Mouse (Mus musculus) CH12.LX (cell line): ENCODE results near the gene Pgm2l1. TPM values are rescaled to one million over a fixed set of nuclear protein-coding genes. Genes with fewer than 3 reads are reported as not detected.
A peak's percentile ranks its signal among the peaks of the same experiment; 100 is the strongest.

ENCODE experiments used
- DNase-seq: peaks from one replicate; pipeline ENCODE4 v3.0.0-alpha.2; 2013; ENCODE audit errors: extremely low read depth
- H3K27ac ChIP-seq: 2 replicates; pipeline ENCODE4 v1.5.1; 2012; ENCODE audit warnings: low read depth, mild to moderate bottlenecking, control low read depth, moderate library complexity; ENCODE audit not compliant: insufficient read depth
- H3K27me3 ChIP-seq: replicated peaks from 2 replicates; pipeline ENCODE3; 2012; ENCODE audit warnings: inconsistent platforms
- H3K36me3 ChIP-seq, 2 experiments: replicated peaks in 1 of 2; 2 replicates each; pipeline versions ENCODE3 to v1.6.1; 2012; ENCODE audit warnings: inconsistent platforms in 1 of 2, low read length in 1 of 2, mild to moderate bottlenecking in 1 of 2, mixed read lengths in 1 of 2, moderate library complexity in 1 of 2; ENCODE audit not compliant: control insufficient read depth in 1 of 2, insufficient read depth in 1 of 2
- H3K4me1 ChIP-seq, 2 experiments: 2 replicates each; pipeline ENCODE4 v1.6.1; 2012; ENCODE audit warnings: inconsistent platforms in 1 of 2, moderate library complexity in 1 of 2; ENCODE audit not compliant: insufficient read depth in 2 of 2, control insufficient read depth in 1 of 2
- H3K4me2 ChIP-seq: 2 replicates; pipeline ENCODE4 v1.6.1; 2012; ENCODE audit warnings: low read depth, mild to moderate bottlenecking, control low read depth; ENCODE audit not compliant: poor library complexity, insufficient read depth, severe bottlenecking
- H3K4me3 ChIP-seq, 3 experiments: fragments of 150-350 bp in 1 of 3; sonication (generic) in 1 of 3; replicated peaks in 1 of 3; 2 replicates each; pipeline versions ENCODE3 to v1.5.1; 2011 to 2012; ENCODE audit warnings: low read depth in 2 of 3, low read length in 2 of 3, mild to moderate bottlenecking in 2 of 3, moderate library complexity in 2 of 3, control low read depth in 1 of 3, improper control_type of control experiment in 1 of 3, inconsistent platforms in 1 of 3, mixed read lengths in 1 of 3; ENCODE audit not compliant: poor library complexity in 1 of 3
- H3K79me2 ChIP-seq: replicated peaks from 2 replicates; pipeline ENCODE4 v1.6.1; 2012; ENCODE audit warnings: mild to moderate bottlenecking, moderate library complexity; ENCODE audit not compliant: control insufficient read depth, poor library complexity, insufficient read depth, severe bottlenecking; ENCODE audit errors: extremely low read depth
- H3K9ac ChIP-seq: 2 replicates; pipeline ENCODE4 v1.6.1; 2012; ENCODE audit warnings: low read depth, mild to moderate bottlenecking, control low read depth, moderate library complexity; ENCODE audit not compliant: insufficient read depth
- H3K9me3 ChIP-seq: replicated peaks from 2 replicates; pipeline ENCODE3; 2012; ENCODE audit warnings: low read length, inconsistent platforms, mixed read lengths
- BHLHE40 ChIP-seq: IDR thresholded peaks from 2 replicates; pipeline ENCODE4 v1.6.1; 2011; ENCODE audit warnings: mild to moderate bottlenecking, low read depth, low read length, improper control_type of control experiment
- CHD1 ChIP-seq: IDR thresholded peaks from 2 replicates; pipeline ENCODE4 v1.6.1; 2012; ENCODE audit warnings: low read depth, low read length, improper control_type of control experiment, inconsistent platforms
- CTCF ChIP-seq, 2 experiments: IDR thresholded peaks in 1 of 2; conservative IDR thresholded peaks in 1 of 2; 2 replicates each; pipeline ENCODE4 v1.5.1; 2011 to 2012; ENCODE audit warnings: low read depth in 2 of 2, low read length in 2 of 2, improper control_type of control experiment in 1 of 2, inconsistent platforms in 1 of 2, mild to moderate bottlenecking in 1 of 2, moderate library complexity in 1 of 2
- E2F4 ChIP-seq: IDR thresholded peaks from 2 replicates; pipeline ENCODE4 v1.6.1; 2011; ENCODE audit warnings: low read depth, low read length, improper control_type of control experiment; ENCODE audit not compliant: insufficient replicate concordance
- ETS1 ChIP-seq: conservative IDR thresholded peaks from 2 replicates; pipeline ENCODE4 v1.6.1; 2012; ENCODE audit warnings: low read depth, mild to moderate bottlenecking, inconsistent platforms, low read length, improper control_type of control experiment, moderate library complexity
- IRF4 ChIP-seq: IDR thresholded peaks from 2 replicates; pipeline ENCODE4 v1.6.1; 2014; ENCODE audit warnings: low read depth, mild to moderate bottlenecking, inconsistent platforms, low read length, improper control_type of control experiment
- JUN ChIP-seq: IDR thresholded peaks from 2 replicates; pipeline ENCODE4 v1.6.1; 2011; ENCODE audit warnings: low read depth, mild to moderate bottlenecking, low read length, improper control_type of control experiment, moderate library complexity; ENCODE audit not compliant: insufficient read depth
- MAFK ChIP-seq: IDR thresholded peaks from 2 replicates; pipeline ENCODE4 v1.6.1; 2011; ENCODE audit warnings: low read length, improper control_type of control experiment; ENCODE audit not compliant: insufficient replicate concordance
- MXI1 ChIP-seq: IDR thresholded peaks from 2 replicates; pipeline ENCODE4 v1.6.1; 2011; ENCODE audit warnings: mild to moderate bottlenecking, low read depth, low read length, improper control_type of control experiment
- NRF1 ChIP-seq: IDR thresholded peaks from 2 replicates; pipeline ENCODE4 v1.6.1; 2014; ENCODE audit warnings: low read depth, mild to moderate bottlenecking, inconsistent platforms, low read length, improper control_type of control experiment, moderate library complexity
- PAX5 ChIP-seq: IDR thresholded peaks from 2 replicates; pipeline ENCODE4 v1.6.1; 2012; ENCODE audit warnings: low read length, inconsistent platforms, mixed read lengths
- POLR2A ChIP-seq: IDR thresholded peaks from 2 replicates; pipeline ENCODE4 v1.6.1; 2011; ENCODE audit warnings: low read depth, mild to moderate bottlenecking, improper control_type of control experiment, low read length
- POLR2AphosphoS2 ChIP-seq: IDR thresholded peaks from 2 replicates; pipeline ENCODE4 v1.6.1; 2011; ENCODE audit warnings: low read depth, low read length, improper control_type of control experiment
- RAD21 ChIP-seq: IDR thresholded peaks from 2 replicates; pipeline ENCODE4 v1.6.1; 2011; ENCODE audit warnings: low read depth, mild to moderate bottlenecking, low read length, improper control_type of control experiment, moderate library complexity
- SIN3A ChIP-seq: IDR thresholded peaks from 2 replicates; pipeline ENCODE4 v1.6.1; 2012; ENCODE audit warnings: low read length, improper control_type of control experiment, inconsistent platforms
- SMC3 ChIP-seq: IDR thresholded peaks from 2 replicates; pipeline ENCODE4 v1.6.1; 2011; ENCODE audit warnings: low read depth, low read length, improper control_type of control experiment
- TBP ChIP-seq: conservative IDR thresholded peaks from 2 replicates; pipeline ENCODE4 v1.6.1; 2011; ENCODE audit warnings: low read depth, low read length, improper control_type of control experiment
- UBTF ChIP-seq: IDR thresholded peaks from 2 replicates; pipeline ENCODE4 v1.6.1; 2012; ENCODE audit warnings: low read depth, mild to moderate bottlenecking, inconsistent platforms, low read length, improper control_type of control experiment, moderate library complexity
- USF1 ChIP-seq: IDR thresholded peaks from 2 replicates; pipeline ENCODE4 v1.6.1; 2014; ENCODE audit warnings: low read depth, mild to moderate bottlenecking, inconsistent platforms, low read length, improper control_type of control experiment
- ZC3H11A ChIP-seq: IDR thresholded peaks from 2 replicates; pipeline ENCODE4 v1.6.1; 2012; ENCODE audit warnings: low read depth, mild to moderate bottlenecking, inconsistent platforms, low read length, improper control_type of control experiment
- ZMIZ1 ChIP-seq: IDR thresholded peaks from 2 replicates; pipeline ENCODE4 v1.6.1; 2012; ENCODE audit warnings: low read depth, mild to moderate bottlenecking, inconsistent platforms, low read length, improper control_type of control experiment
- dilution Hi-C: fragments of 300-500 bp; cut with MboI; formaldehyde crosslinking; loops from 2 replicates; pipeline ENCODE4 v1.14.3; 2020; ENCODE audit warnings: low sequenced_read_pairs; ENCODE audit not compliant: extremely low pct_unique_long_range_greater_than_20kb, extremely low pct_ligation_motif_present
- in situ Hi-C: fragments of 300-500 bp; cut with MboI; formaldehyde crosslinking; loops from 3 replicates; pipeline ENCODE4 v1.14.3; 2019; ENCODE audit warnings: low sequenced_read_pairs, low pct_ligation_motif_present, low pct_unique_long_range_greater_than_20kb, mixed read lengths
- polyA plus RNA-seq: library from polyadenylated mRNA; unstranded; fragments of >175 nt; gene quantifications from 2 replicates; pipeline ENCODE4 v1.2.1, GENCODE M21; 2012; ENCODE audit warnings: low read depth; ENCODE audit not compliant: insufficient read length
- total RNA-seq, 2 experiments: library from RNA; depleted of rRNA; stranded (reverse); fragments of 300-350 nt in 1 of 2; fragments of >200 nt in 1 of 2; gene quantifications; 2 replicates each; pipeline ENCODE4 v1.2.3; 2012 to 2014

The Pgm2l1 gene
- total and polyA plus RNA-seq, 3 experiments = 1.2 to 4.1 (median 3.4) TPM

GRCm38 (mm10) chr7:100182388-100182787 is 44.8 kb upstream of the Pgm2l1 start:
- in situ Hi-C loops = loop anchor here (25.0 kb wide), 1 partner anchor 170 kb away; the partner anchor contains the start of gene Chrdl2
- H3K9me3 ChIP-seq = no peaks in the 10 kb centered on the region
- H3K4me3 ChIP-seq = no peak overlapping the region
- H3K79me2 ChIP-seq = no peaks in the 10 kb centered on the region
- dilution Hi-C loops = no loop called here
- H3K27ac ChIP-seq = no peak overlapping the region
- peaks cover 3% of the 10 kb centered on the region for H3K27me3 ChIP-seq
- no peak overlapping the region for H3K9ac ChIP-seq
- no peak overlapping the region for H3K4me2 ChIP-seq
- no peaks in the 10 kb centered on the region for H3K4me1 ChIP-seq
- TF ChIP-seq NRF1 (no peak), POLR2A (no peak), BHLHE40 (no peak), ETS1 (no peak), IRF4 (no peak), MAFK (no peak), USF1 (no peak), SIN3A (no peak), POLR2AphosphoS2 (no peak), SMC3 (no peak), CHD1 (no peak), MXI1 (no peak), UBTF (no peak), E2F4 (no peak), ZMIZ1 (no peak), TBP (no peak), JUN (no peak)
- H3K36me3 ChIP-seq = no peaks in the 10 kb centered on the region
- no peak for DNase-seq

DNA sequence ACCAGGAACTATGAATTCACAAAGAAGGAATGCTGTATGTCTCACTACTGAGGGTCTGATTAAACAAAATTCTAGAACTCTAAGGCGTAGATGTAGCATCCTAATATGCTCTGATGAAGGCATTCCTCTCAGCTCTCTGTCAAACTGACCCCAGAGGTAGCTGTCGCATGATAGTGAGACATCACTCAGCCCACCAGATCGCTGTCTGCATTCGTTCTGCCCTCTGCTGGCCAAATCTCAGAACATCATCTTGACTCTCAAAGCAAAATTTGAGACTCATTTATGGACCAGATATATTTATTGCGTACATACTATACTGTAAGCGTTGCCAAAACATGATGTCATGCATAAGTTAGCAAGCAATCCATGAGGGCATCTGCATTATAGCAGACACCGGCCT is 39.6 kb upstream of the Pgm2l1 start:
- dilution Hi-C loops = no loop called here
- H3K27ac ChIP-seq = no peak overlapping the region
- H3K9ac ChIP-seq = no peak overlapping the region
- 0 out of 4 replicates have a peak, but pooled peaks cover 0 to 4% of the 10 kb centered on the region in 2 experiments for H3K4me1 ChIP-seq
- peaks cover 5% of the 10 kb centered on the region for H3K27me3 ChIP-seq
- in situ Hi-C loops = loop anchor here (25.0 kb wide), 1 partner anchor 175 kb away; the partner anchor contains the start of gene Chrdl2
- DNase-seq = peak; percentile 60
- H3K9me3 ChIP-seq = no peaks in the 10 kb centered on the region
- H3K4me3 ChIP-seq = no peak overlapping the region
- H3K4me2 ChIP-seq = no peak overlapping the region
- peak; percentile 78 for TF ChIP-seq RAD21
- peak; percentile 91 for TF ChIP-seq SMC3
- TF ChIP-seq ZMIZ1 = no peak
- TF ChIP-seq CTCF (conservative IDR thresholded peaks at IDR 0.05 in 1 of 2, IDR thresholded peaks at IDR 0.05 in 1 of 2; ENCODE audit: low read depth in 2 of 2, low read length in 2 of 2) = peak; percentile 76 to 84
- no peak for TF ChIP-seq PAX5
- TF ChIP-seq ZC3H11A = peak; percentile 41; the same call in 1 of the 2 replicates
- H3K79me2 ChIP-seq = no peaks in the 10 kb centered on the region
- no peaks in the 10 kb centered on the region for H3K36me3 ChIP-seq
